ENCODE assay signal across 8 mouse cellular contexts in the genomic region with DNA sequence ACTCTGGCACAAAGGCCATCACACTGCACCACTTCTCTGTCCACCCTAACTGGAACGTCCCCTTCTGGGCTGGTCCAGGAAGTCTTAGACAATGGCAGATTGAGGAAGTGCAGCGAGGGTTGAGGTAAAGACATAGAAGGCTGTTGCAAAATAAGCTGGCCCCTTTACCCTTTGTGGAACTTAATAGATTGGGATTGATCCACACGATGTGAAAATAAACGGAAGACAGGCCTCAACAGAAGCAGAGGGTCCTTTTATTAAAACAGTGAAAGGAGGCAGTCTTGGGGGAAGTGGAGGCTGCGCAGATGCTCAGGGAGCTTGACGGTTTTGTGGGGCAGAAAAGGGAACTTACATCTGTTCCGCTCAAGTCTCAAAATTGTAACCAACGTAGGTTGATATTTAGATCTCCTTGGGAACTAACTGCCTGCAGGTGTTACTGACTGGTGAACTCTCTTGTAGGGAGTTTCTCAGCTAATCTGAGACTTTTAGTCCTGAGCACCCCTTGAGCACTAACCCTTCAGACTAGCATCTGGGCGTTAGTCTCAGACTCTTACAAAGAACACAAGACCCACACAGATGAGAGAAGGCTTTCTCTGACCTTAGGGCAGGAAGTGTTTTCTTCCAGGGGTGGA. TPM values are rescaled to one million over a fixed set of nuclear protein-coding genes. Genes with fewer than 3 reads are reported as not detected.
DNase-seq lines count a peak whose midpoint lies in the region; ATAC-seq and TF ChIP-seq lines count a peak whose summit lies in the region.

A gene (plus strand): TSS at position 546 of the 632 bp plus-strand sequence.

- no peak for TF ChIP-seq EP300 in heart, adult 2 months (IDR thresholded peaks at IDR 0.05; ENCODE audit: insufficient read depth, low read depth, low read length)

- H3K27ac ChIP-seq in heart, adult 2 months: peak within 1 kb of the TSS; percentile 65
- peak within 1 kb of the TSS; percentile 82 for H3K27ac ChIP-seq in heart, embryonic 16.5 days (ENCODE audit: low read length)
- H3K27ac ChIP-seq in liver, embryonic 16.5 days (ENCODE audit: low read length): peak within 1 kb of the TSS; percentile 76
- no peak within 1 kb of the TSS for H3K27ac ChIP-seq in neural tube, embryonic 12.5 days

- TF ChIP-seq CTCF in heart, adult 2 months (IDR thresholded peaks at IDR 0.05): no peak

- TF ChIP-seq POLR2A in heart, adult 2 months (IDR thresholded peaks at IDR 0.05; ENCODE audit: insufficient read depth, low read depth, low read length): no peak; the same call in 1 of the 2 replicates

- H3K4me3 ChIP-seq in heart, adult 2 months: peak within 1 kb of the TSS; percentile 35; the same call in 1 of the 2 replicates
- peak within 1 kb of the TSS; percentile 55 for H3K4me3 ChIP-seq in heart, embryonic 16.5 days (ENCODE audit: low read length)
- H3K4me3 ChIP-seq in liver, embryonic 16.5 days (ENCODE audit: low read depth, low read length): peak within 1 kb of the TSS; percentile 71
- peak within 1 kb of the TSS; percentile 34 for H3K4me3 ChIP-seq in neural tube, embryonic 12.5 days

- no peaks in the 10 kb centered on the region for H3K79me2 ChIP-seq in heart, adult 2 months (replicated peaks; ENCODE audit: control insufficient read depth, insufficient read depth, low read length)

- peak; percentile 49 for ATAC-seq in heart, embryonic 16.5 days (replicated peaks; ENCODE audit: extremely low read depth, insufficient read depth, low FRiP score)
- peak; percentile 20 for ATAC-seq in liver, embryonic 16.5 days (ENCODE audit: low read depth)
- peak; percentile 46 for ATAC-seq in neural tube, embryonic 12.5 days (ENCODE audit: low FRiP score, low read depth)

- peaks cover 4% of the 10 kb centered on the region for H3K4me1 ChIP-seq in heart, adult 2 months (ENCODE audit: control insufficient read depth, insufficient read depth, low read length)
- peaks cover 4% of the 10 kb centered on the region for H3K4me1 ChIP-seq in heart, embryonic 16.5 days (ENCODE audit: control insufficient read depth, insufficient read depth, low read length)
- H3K4me1 ChIP-seq in liver, embryonic 16.5 days (ENCODE audit: control insufficient read depth, low read depth, low read length): peaks cover 22% of the 10 kb centered on the region
- H3K4me1 ChIP-seq in neural tube, embryonic 12.5 days: peaks cover 5% of the 10 kb centered on the region

- peak; percentile 24 to 59 for DNase-seq in heart, adult 2 months
- DNase-seq in heart, postnatal 4 days: no peak
- peak; percentile 59 for DNase-seq in c-Kit-positive CD71-negative TER-119-negative erythroid progenitor cells, embryonic 14.5 days (ENCODE audit: low read depth)
- DNase-seq in cerebellum, postnatal 14 days: no peak
- DNase-seq in embryo, embryonic 11 days: no peak

- H3K4me2 ChIP-seq in heart, embryonic 16.5 days (ENCODE audit: low read depth, low read length): peak within 1 kb of the TSS; percentile 83
- H3K4me2 ChIP-seq in liver, embryonic 16.5 days (ENCODE audit: low read depth, low read length): peak within 1 kb of the TSS; percentile 85
- H3K4me2 ChIP-seq in neural tube, embryonic 12.5 days (replicated peaks): peak within 1 kb of the TSS; percentile 91

- 32% methylated on average over 9 of the region's 9 CpGs for WGBS in heart, adult 2 months
- WGBS in heart, embryonic 16.5 days: 31% methylated on average over 9 of the region's 9 CpGs
- 6% methylated on average over 9 of the region's 9 CpGs for WGBS in liver, embryonic 16.5 days (ENCODE audit: insufficient replicate concordance)
- WGBS in neural tube, embryonic 12.5 days: 34% methylated on average over 9 of the region's 9 CpGs

- H3K36me3 ChIP-seq in heart, adult 2 months (ENCODE audit: control insufficient read depth, insufficient read depth, low read length): no peaks in the 10 kb centered on the region
- H3K36me3 ChIP-seq in heart, embryonic 16.5 days (ENCODE audit: control insufficient read depth, insufficient read depth): no peaks in the 10 kb centered on the region
- no peaks in the 10 kb centered on the region for H3K36me3 ChIP-seq in liver, embryonic 16.5 days (ENCODE audit: control insufficient read depth, insufficient read depth)
- no peaks in the 10 kb centered on the region for H3K36me3 ChIP-seq in neural tube, embryonic 12.5 days

- H3K27me3 ChIP-seq in heart, adult 2 months (ENCODE audit: control insufficient read depth, insufficient read depth, low read length): no peaks in the 10 kb centered on the region
- no peaks in the 10 kb centered on the region for H3K27me3 ChIP-seq in heart, embryonic 16.5 days (ENCODE audit: control insufficient read depth, insufficient read depth, low read length)
- H3K27me3 ChIP-seq in liver, embryonic 16.5 days (ENCODE audit: control insufficient read depth, insufficient read depth, low read depth, low read length): no peaks in the 10 kb centered on the region
- peaks cover 4% of the 10 kb centered on the region; the same call in 1 of the 2 replicates for H3K27me3 ChIP-seq in neural tube, embryonic 12.5 days (replicated peaks)

- no peaks in the 10 kb centered on the region for H3K9me3 ChIP-seq in heart, embryonic 16.5 days (replicated peaks; ENCODE audit: control insufficient read depth, low read length)
- no peaks in the 10 kb centered on the region for H3K9me3 ChIP-seq in liver, embryonic 16.5 days (replicated peaks; ENCODE audit: control insufficient read depth, low read length)
- H3K9me3 ChIP-seq in neural tube, embryonic 12.5 days: no peaks in the 10 kb centered on the region

- intact Hi-C loops in heart, adult 2 months (cut with DNase I): loop anchor here (5.0 kb wide), 1 partner anchor 39 kb away; no protein-coding TSS in a partner anchor

- H3K9ac ChIP-seq in heart, adult 2 months (ENCODE audit: low read depth, low read length): peak within 1 kb of the TSS; percentile 76
- H3K9ac ChIP-seq in heart, embryonic 16.5 days (ENCODE audit: low read length): peak within 1 kb of the TSS; percentile 67
- peak within 1 kb of the TSS; percentile 75 for H3K9ac ChIP-seq in liver, embryonic 16.5 days (ENCODE audit: low read depth, low read length)
- H3K9ac ChIP-seq in neural tube, embryonic 12.5 days: peak within 1 kb of the TSS; percentile 48

RNA-seq across cellular contexts. Expression of the gene that starts here (rescaled TPM):
- 1 to 10 TPM; 3.0 to 4.0 TPM for total RNA-seq in heart, adult 2 months (2021)
- polyA plus RNA-seq in heart, adult 2 months (2012; rRNA removed): 1.6 and 2.4 TPM in 2 replicates
- 1 to 10 TPM; 2.7 to 2.8 TPM for total RNA-seq in heart, postnatal 4 days (2021)
- polyA plus RNA-seq in heart, embryonic 16.5 days (2015; fragmentation: Nextera tagmentation; extraction: Ambion mirVana): 2.5 and 4.5 TPM in 2 replicates
- polyA plus RNA-seq in liver, embryonic 16.5 days (2015; fragmentation: Nextera tagmentation; extraction: Ambion mirVana): 8.5 and 9.4 TPM in 2 replicates
- 0.65 and 1.3 TPM in 2 replicates for polyA plus RNA-seq in neural tube, embryonic 12.5 days (2016; fragmentation: Nextera tagmentation; extraction: Ambion mirVana)

Comparison
In these comparisons a context has a peak if more than half of its experiments do, and no peak if none do; other contexts are left out.
1. DNase-seq: peak in heart, adult 2 months (2 of 2) and c-Kit-positive CD71-negative TER-119-negative erythroid progenitor cells, embryonic 14.5 days (single experiment); none in heart, postnatal 4 days (single experiment), cerebellum, postnatal 14 days (0 of 2) and embryo, embryonic 11 days (single experiment).
2. Peak in every context shown above with its lines, with median percentiles within 50 percentile points of each other: H3K4me3 ChIP-seq, H3K9ac ChIP-seq, ATAC-seq and H3K4me2 ChIP-seq.